Mouse (Mus musculus) limb, embryonic 11.5 days (tissue): ENCODE results near the gene Gm28047. TPM values are rescaled to one million over a fixed set of nuclear protein-coding genes. Genes with fewer than 3 reads are reported as not detected.

Experiments used
- ATAC-seq: fragments of 200-750 bp; cut with Nextera tagmentation; 2 replicates; pipeline ENCODE4 v1.8.0; 2017; ENCODE audit warnings: low read depth; ENCODE audit not compliant: insufficient number of reproducible peaks, low FRiP score, low TSS enrichment
- DNase-seq: peaks from one replicate; pipeline ENCODE4 v3.0.0-alpha.2; 2015; ENCODE audit warnings: low spot score
- H3K27ac ChIP-seq: fragments of 300-500 bp; sonication (generic); replicated peaks from 2 replicates; pipeline ENCODE4 v1.5.1; 2014; ENCODE audit warnings: low read depth, mild to moderate bottlenecking, low read length
- H3K27me3 ChIP-seq: fragments of 300-500 bp; sonication (generic); 2 replicates; pipeline ENCODE4 v1.6.1; 2014; ENCODE audit warnings: mild to moderate bottlenecking, low read length, mixed read lengths; ENCODE audit not compliant: control insufficient read depth, insufficient read depth
- H3K36me3 ChIP-seq: fragments of 300-500 bp; sonication (generic); 2 replicates; pipeline ENCODE4 v1.6.1; 2014; ENCODE audit warnings: mild to moderate bottlenecking, low read length, moderate library complexity, mixed read lengths; ENCODE audit not compliant: control insufficient read depth, insufficient read depth
- H3K4me1 ChIP-seq: fragments of 300-500 bp; sonication (generic); 2 replicates; pipeline ENCODE4 v1.6.1; 2014; ENCODE audit warnings: low read length, mixed read lengths; ENCODE audit not compliant: control insufficient read depth, insufficient read depth
- H3K4me2 ChIP-seq: fragments of 300-500 bp; sonication (generic); 2 replicates; pipeline ENCODE4 v1.6.1; 2014; ENCODE audit warnings: low read depth, mild to moderate bottlenecking, moderate library complexity; ENCODE audit not compliant: severe bottlenecking
- H3K4me3 ChIP-seq: fragments of 300-500 bp; sonication (generic); 2 replicates; pipeline ENCODE4 v1.5.1; 2014; ENCODE audit warnings: low read depth, low read length
- H3K9ac ChIP-seq: fragments of 300-500 bp; sonication (generic); 2 replicates; pipeline ENCODE4 v1.6.1; 2014; ENCODE audit warnings: mild to moderate bottlenecking, low read length
- H3K9me3 ChIP-seq: fragments of 300-500 bp; sonication (generic); 2 replicates; pipeline ENCODE4 v1.6.1; 2016; ENCODE audit warnings: low read length; ENCODE audit not compliant: control insufficient read depth
- WGBS: fragments of 180-500 bp; shearing (Covaris S2); extraction: QIAGEN DNeasy Blood & Tissue Kit; methylation state at CpG from one replicate; pipeline ENCODE4 v1.1.7; 2014; 5-methylcytosine and 5-hydroxymethylcytosine counted together
- polyA plus RNA-seq: library from polyadenylated mRNA; unstranded; fragments of >200 nt; fragmentation: Nextera tagmentation; extraction: Ambion mirVana; gene quantifications from 2 replicates; pipeline ENCODE4 v1.2.1, GENCODE M21; 2014

Gm28047 gene
- polyA plus RNA-seq, 1 experiment from 2014 or later: not detected

- H3K4me2 ChIP-seq: no peak overlapping the region; the same call in 1 of the 2 replicates
- H3K4me1 ChIP-seq: peaks cover 25% of the 10 kb centered on the region
- H3K4me3 ChIP-seq: 0 out of 2 replicates have a peak overlapping the region, but pooled peaks have one; percentile 66
- H3K9me3 ChIP-seq: no peaks in the 10 kb centered on the region
- no peaks in the 10 kb centered on the region for H3K27me3 ChIP-seq
- ATAC-seq: no peak
- no peaks in the 10 kb centered on the region for H3K36me3 ChIP-seq
- no peak overlapping the region for H3K9ac ChIP-seq
- 91% methylated on average over 2 of the region's 2 CpGs for WGBS
- H3K27ac ChIP-seq: no peak overlapping the region
- DNase-seq: no peak
These were observed 109.6 kb downstream of the Gm28047 start for GRCm38 (mm10) chr15:102515261-102515660.

DNA sequence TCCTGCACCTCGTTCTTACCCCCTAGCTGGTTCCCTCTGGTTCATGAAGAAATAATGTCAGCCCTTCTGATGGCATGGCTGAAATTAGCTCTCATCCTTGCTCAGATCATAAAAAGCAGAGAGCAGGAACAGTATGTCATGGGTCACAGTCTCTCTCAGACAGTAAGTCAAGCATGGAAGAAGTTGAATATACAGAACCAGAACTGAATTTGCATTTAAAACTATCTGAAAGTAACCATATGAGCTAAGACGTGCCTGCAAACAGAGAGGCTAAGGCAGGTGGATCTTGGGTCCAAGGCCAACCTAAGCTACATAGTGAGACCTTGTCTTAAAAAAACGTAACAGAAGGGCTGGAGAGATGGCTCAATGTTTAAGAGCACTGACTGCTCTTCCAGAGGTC, 111.9 kb downstream of the Gm28047 start:
- H3K4me3 ChIP-seq: no peak overlapping the region
- DNase-seq (no peak), ATAC-seq (no peak)
- no peak overlapping the region for H3K9ac ChIP-seq
- no peaks in the 10 kb centered on the region for H3K36me3 ChIP-seq
- 70% methylated on average over 3 of the region's 3 CpGs for WGBS
- H3K4me2 ChIP-seq: no peak overlapping the region
- H3K4me1 ChIP-seq: peaks cover 28% of the 10 kb centered on the region
- H3K27me3 ChIP-seq: no peaks in the 10 kb centered on the region
- no peaks in the 10 kb centered on the region for H3K9me3 ChIP-seq
- H3K27ac ChIP-seq: no peak overlapping the region

- Histone ChIP-seq H3K27ac (no peak overlapping the region), H3K9ac (no peak overlapping the region; the same call in 1 of the 2 replicates), H3K36me3 (no peaks in the 10 kb centered on the region), H3K4me1 (peaks cover 28% of the 10 kb centered on the region), H3K27me3 (no peaks in the 10 kb centered on the region), H3K4me2 (no peak overlapping the region), H3K4me3 (no peak overlapping the region), H3K9me3 (no peaks in the 10 kb centered on the region)
- ATAC-seq (no peak), DNase-seq (no peak)
These were observed 112.4 kb downstream of the Gm28047 start for GRCm38 (mm10) chr15:102512471-102512870.

DNA sequence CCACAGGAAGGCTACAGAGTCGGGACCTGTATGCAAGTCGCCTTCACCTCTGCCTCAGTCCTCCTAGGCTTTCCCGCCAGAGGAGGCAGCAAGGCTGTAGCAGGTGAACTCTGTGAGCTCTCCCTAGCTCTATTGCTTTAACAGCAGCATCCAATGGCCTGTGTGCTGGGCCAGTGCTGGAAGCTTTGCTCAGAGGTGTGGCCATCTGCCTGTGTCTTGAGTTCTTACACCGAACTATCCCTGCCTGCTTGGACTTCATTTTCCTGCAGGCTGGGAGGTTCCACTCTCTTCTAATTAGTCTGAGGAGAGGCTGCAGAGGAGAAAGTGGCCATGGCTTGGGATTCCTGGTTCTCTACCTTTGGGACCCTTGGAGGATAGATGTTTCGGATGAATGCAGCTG, 112.9 kb downstream of the Gm28047 start:
- H3K9me3 ChIP-seq: no peaks in the 10 kb centered on the region
- H3K4me3 ChIP-seq: no peak overlapping the region
- H3K27ac ChIP-seq: no peak overlapping the region; the same call in 1 of the 2 replicates
- DNase-seq (no peak), ATAC-seq (no peak)
- WGBS: 23% methylated on average over 5 of the region's 5 CpGs
- no peaks in the 10 kb centered on the region for H3K27me3 ChIP-seq
- peak overlapping the region; percentile 92; the same call in 1 of the 2 replicates for H3K4me2 ChIP-seq
- no peaks in the 10 kb centered on the region for H3K36me3 ChIP-seq
- no peak overlapping the region; the same call in 1 of the 2 replicates for H3K9ac ChIP-seq
- peaks cover 28% of the 10 kb centered on the region for H3K4me1 ChIP-seq

DNA sequence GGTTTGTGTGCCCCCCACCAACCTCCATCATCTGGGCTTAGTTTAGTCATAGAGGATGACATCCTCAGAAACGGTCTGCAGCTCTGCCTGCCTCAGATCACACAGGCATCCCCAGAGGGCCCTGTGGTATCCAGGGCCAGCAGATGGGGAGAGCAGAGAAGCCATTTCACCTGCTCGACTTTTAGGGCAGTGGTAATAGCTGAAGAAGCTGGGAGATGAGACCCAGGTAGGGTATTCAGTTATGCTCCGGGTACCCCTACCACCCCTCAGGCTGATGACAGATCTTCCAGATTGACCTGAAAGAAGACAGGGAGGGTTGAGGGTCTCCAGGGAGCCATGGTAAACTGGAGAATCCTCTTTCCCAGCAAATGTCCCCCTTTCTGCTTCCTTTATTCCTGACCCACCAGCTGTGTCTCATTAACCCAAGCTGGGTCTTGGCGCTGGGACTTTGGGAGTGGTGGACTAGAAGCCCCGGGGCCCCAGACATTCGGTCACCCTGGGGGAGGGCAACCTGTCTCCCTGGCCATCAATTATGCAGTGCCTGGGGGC, 113.5 kb downstream of the Gm28047 start:
- 6% methylated on average over 6 of the region's 6 CpGs for WGBS
- Histone ChIP-seq H3K36me3 (no peaks in the 10 kb centered on the region), H3K27me3 (no peaks in the 10 kb centered on the region), H3K4me1 (peaks cover 28% of the 10 kb centered on the region), H3K9ac (no peak overlapping the region), H3K4me2 (peak overlapping the region; percentile 92), H3K27ac (no peak overlapping the region; the same call in 1 of the 2 replicates), H3K9me3 (no peaks in the 10 kb centered on the region), H3K4me3 (no peak overlapping the region)
- DNase-seq: peak; percentile 47
- no peak for ATAC-seq

DNA sequence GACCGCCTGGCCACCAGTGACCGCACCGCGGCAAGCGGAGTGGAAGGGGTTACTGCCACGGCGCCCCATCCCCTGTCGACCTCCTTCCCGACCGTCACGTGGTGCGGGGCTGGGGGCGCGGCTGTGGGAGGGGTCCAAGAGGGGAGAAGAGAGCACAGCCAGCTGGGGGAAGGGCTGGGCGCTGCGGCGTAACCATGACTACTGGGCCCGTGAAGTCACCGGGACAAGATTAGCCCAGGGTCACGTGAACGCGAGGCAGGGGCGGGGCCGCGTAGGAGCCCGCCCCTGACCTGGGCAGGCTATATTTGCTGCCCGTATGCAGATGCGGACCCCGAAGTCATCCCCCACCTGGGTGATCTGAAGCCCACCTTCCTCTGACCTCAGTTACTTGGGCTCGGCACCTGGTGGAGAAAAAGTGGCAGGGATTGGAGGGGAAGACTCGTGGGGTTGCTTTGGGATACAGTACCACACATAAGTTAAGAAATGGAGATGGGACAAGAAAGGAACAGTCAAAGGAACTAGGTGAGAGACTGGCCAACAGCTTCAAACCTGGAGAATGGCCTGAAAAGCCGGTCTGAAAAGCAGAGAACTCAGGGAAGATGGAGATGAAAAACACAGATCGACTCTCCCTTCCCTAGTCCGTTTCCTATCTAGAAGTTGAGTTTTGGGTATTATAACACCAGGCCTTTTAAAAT, 114.1 kb downstream of the Gm28047 start:
- Histone ChIP-seq H3K27ac (peak overlapping the region; percentile 24; the same call in 1 of the 2 replicates), H3K4me3 (peak overlapping the region; percentile 60), H3K4me2 (peak overlapping the region; percentile 92), H3K9me3 (no peaks in the 10 kb centered on the region), H3K4me1 (peaks cover 28% of the 10 kb centered on the region), H3K36me3 (no peaks in the 10 kb centered on the region), H3K9ac (peak overlapping the region; percentile 60), H3K27me3 (no peaks in the 10 kb centered on the region)
- DNase-seq: peak; percentile 97
- 3% methylated on average over 34 of the region's 34 CpGs for WGBS
- peak; percentile 93 for ATAC-seq

- Histone ChIP-seq H3K4me3 (peak overlapping the region; percentile 60), H3K9ac (peak overlapping the region; percentile 60), H3K4me2 (peak overlapping the region; percentile 92), H3K4me1 (peaks cover 28% of the 10 kb centered on the region), H3K27me3 (no peaks in the 10 kb centered on the region), H3K36me3 (no peaks in the 10 kb centered on the region), H3K27ac (peak overlapping the region; percentile 24; the same call in 1 of the 2 replicates), H3K9me3 (no peaks in the 10 kb centered on the region)
- no peak for DNase-seq
- 7% methylated on average over 9 of the region's 9 CpGs for WGBS
- ATAC-seq: peak; percentile 18; the same call in 1 of the 2 replicates
These were observed 114.8 kb downstream of the Gm28047 start for GRCm38 (mm10) chr15:102510110-102510509.

- Histone ChIP-seq H3K4me1 (peaks cover 28% of the 10 kb centered on the region), H3K36me3 (peaks cover 9% of the 10 kb centered on the region; the same call in 1 of the 2 replicates), H3K27me3 (no peaks in the 10 kb centered on the region), H3K9me3 (no peaks in the 10 kb centered on the region), H3K4me2 (no peak overlapping the region), H3K9ac (no peak overlapping the region), H3K27ac (no peak overlapping the region), H3K4me3 (no peak overlapping the region)
- DNase-seq: no peak
- no peak for ATAC-seq
- WGBS: 89% methylated on average over 3 of the region's 3 CpGs
These were observed 116.5 kb downstream of the Gm28047 start for GRCm38 (mm10) chr15:102508336-102508735.
